Mouse (Mus musculus): Measurements from ENCODE around the gene Dgat2l6. TPM values are rescaled to one million over a fixed set of nuclear protein-coding genes. Genes with fewer than 3 reads are reported as not detected.
A peak's percentile ranks its signal among the peaks of the same experiment; 100 is the strongest.

Gene Dgat2l6
- not detected for polyA plus RNA-seq (2017; shearing (Covaris generic))

- ATAC-seq: no peak
Observed at GRCm38 (mm10) chrX:100524471-100524870, at the start of gene Dgat2l6. Dgat2l6 (plus strand) TSS chrX:100524838.

GRCm38 (mm10) chrX:100475569-100476223, 48.9 kb upstream of the Dgat2l6 start:
- ATAC-seq: no peak

GRCm38 (mm10) chrX:100480317-100480716, 44.3 kb upstream of the Dgat2l6 start:
- peak; percentile 96 for ATAC-seq

GRCm38 (mm10) chrX:100493500-100494067, 31.1 kb upstream of the Dgat2l6 start:
- peak; percentile 2 for ATAC-seq

GRCm38 (mm10) chrX:100494068-100494978, 30.3 kb upstream of the Dgat2l6 start, which contains the start of gene Igbp1:
Igbp1 (plus strand) TSS chrX:100494291.
- ATAC-seq: peak; percentile 96

GRCm38 (mm10) chrX:100504175-100504851, 20.3 kb upstream of the Dgat2l6 start:
- ATAC-seq: peak; percentile 58

GRCm38 (mm10) chrX:100508164-100508563, 16.5 kb upstream of the Dgat2l6 start:
- ATAC-seq: no peak

GRCm38 (mm10) chrX:100509921-100510320, 14.7 kb upstream of the Dgat2l6 start:
- ATAC-seq: no peak

GRCm38 (mm10) chrX:100516683-100517082, 8.0 kb upstream of the Dgat2l6 start:
- ATAC-seq: no peak

DNA sequence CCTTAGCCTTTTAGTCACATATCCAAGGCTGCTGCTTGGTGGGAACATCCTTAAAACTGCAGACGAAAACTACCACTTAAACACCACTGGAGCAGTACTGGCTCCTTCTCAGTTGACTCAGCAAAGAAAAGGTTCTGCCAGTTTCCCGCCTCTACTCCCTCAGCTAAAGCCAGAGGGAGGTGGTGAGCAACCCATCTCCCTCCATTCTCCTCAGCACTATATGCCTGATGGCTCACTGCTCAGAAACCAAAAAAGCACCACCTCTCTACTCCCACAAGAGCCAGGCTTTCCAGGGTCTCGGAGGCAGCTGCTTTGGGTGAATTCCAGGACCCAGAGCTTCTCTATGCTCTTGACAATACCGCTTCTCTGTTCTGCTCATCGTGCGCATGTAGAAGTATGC, 7.0 kb upstream of the Dgat2l6 start:
- ATAC-seq: no peak

DNA sequence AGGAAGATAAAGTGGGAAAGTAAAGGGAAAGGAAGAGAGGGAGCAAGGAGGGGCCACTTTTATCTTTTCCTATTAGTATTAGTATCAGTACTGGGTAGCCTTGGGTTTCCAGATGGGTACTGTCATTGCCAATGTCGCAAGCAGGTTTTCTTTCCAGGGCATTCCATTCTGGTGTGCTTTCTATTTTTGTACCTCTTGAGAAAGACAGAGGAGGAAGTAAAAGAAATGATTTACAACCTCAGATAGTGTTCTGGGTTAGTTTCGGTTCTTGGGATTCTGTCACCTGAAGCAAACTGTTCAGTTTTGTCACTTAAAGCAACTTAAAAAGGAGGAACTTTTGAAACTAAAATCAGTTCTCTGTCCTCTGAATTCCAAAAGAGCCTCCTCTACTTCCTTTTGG, 6.1 kb upstream of the Dgat2l6 start:
- ATAC-seq: no peak

GRCm38 (mm10) chrX:100556026-100556425, 31.4 kb downstream of the Dgat2l6 start:
- ATAC-seq: no peak

- ATAC-seq: no peak
Observed at GRCm38 (mm10) chrX:100565696-100566095, 41.1 kb downstream of the Dgat2l6 start.

- ATAC-seq: no peak
Observed at GRCm38 (mm10) chrX:100571951-100572350, 47.3 kb downstream of the Dgat2l6 start, which contains the start of gene Awat1. Awat1 (plus strand) TSS chrX:100572251.

DNA sequence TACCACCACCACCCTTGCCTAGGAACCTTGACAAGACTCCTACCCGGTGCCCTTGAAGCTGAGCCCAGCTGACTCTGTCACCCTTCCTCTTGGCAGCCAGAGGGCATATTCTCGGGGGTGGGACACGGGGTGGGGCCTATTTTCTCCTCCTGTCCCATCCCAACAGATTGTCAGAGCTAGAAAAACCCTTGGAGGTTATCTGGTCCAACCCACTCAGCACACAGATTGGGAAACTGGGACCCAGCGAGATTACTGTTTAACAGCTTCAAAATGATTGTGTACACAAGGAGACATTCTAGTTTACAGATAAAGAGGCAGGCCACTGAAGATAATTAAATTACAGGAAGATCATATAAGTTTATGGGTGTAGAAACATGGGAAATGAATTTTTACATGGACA, 70.2 kb downstream of the Dgat2l6 start, which contains the start of gene P2ry4:
Gene P2ry4, minus strand, starts transcription at position 79 of the 400 bp plus-strand sequence.
- ATAC-seq: no peak

Other genes with a start within 250 kb of the Dgat2l6 start
- under 1 TPM in 1 of 2 experiments, not detected in 1; 0.80 TPM for gene Otud6a, start 95.8 kb upstream of the Dgat2l6 start, polyA plus RNA-seq (2017; shearing (Covaris generic))
- gene Awat2, start 82.1 kb upstream of the Dgat2l6 start, polyA plus RNA-seq (2017; shearing (Covaris generic)): 1 to 10 TPM; 1.0 to 1.5 TPM
- 10 to 100 TPM; 71.5 to 83.7 TPM for gene Igbp1, start 30.5 kb upstream of the Dgat2l6 start, polyA plus RNA-seq (2017; shearing (Covaris generic))
- gene Awat1, start 47.4 kb downstream of the Dgat2l6 start, polyA plus RNA-seq (2017; shearing (Covaris generic)): not detected
- under 1 TPM in 1 of 2 experiments, not detected in 1; 0.12 TPM for gene P2ry4, start 70.0 kb downstream of the Dgat2l6 start, polyA plus RNA-seq (2017; shearing (Covaris generic))
- not detected for gene Arr3, start 80.7 kb downstream of the Dgat2l6 start, polyA plus RNA-seq (2017; shearing (Covaris generic))
- gene Kif4, start 100.9 kb downstream of the Dgat2l6 start, polyA plus RNA-seq (2017; shearing (Covaris generic)): 1 to 10 TPM; 1.6 to 4.6 TPM
- 10 to 100 TPM; 45.0 to 55.4 TPM for gene Pdzd11, start 101.7 kb downstream of the Dgat2l6 start, polyA plus RNA-seq (2017; shearing (Covaris generic))
- gene Gdpd2, start 205.0 kb downstream of the Dgat2l6 start, polyA plus RNA-seq (2017; shearing (Covaris generic)): not detected
- gene Dlg3, start 242.9 kb downstream of the Dgat2l6 start, polyA plus RNA-seq (2017; shearing (Covaris generic)): 1 to 10 TPM; 4.1 to 6.4 TPM

All from CD4-positive, CD25-positive, alpha-beta regulatory T cell, adult 4 months (primary cell).